Mouse (Mus musculus): Measurements from ENCODE around the gene Tjp1. TPM values are rescaled to one million over a fixed set of nuclear protein-coding genes. Genes with fewer than 3 reads are reported as not detected.
A peak's percentile ranks its signal among the peaks of the same experiment; 100 is the strongest.

The Tjp1 gene
- total RNA-seq, 2 experiments from 2014 or later = 97.0 to 117 TPM

- DNase-seq = no peak
Measured at GRCm38 (mm10) chr7:65431018-65431695, 96.4 kb downstream of the Tjp1 start.

GRCm38 (mm10) chr7:65430401-65430800 is 97.2 kb downstream of the Tjp1 start:
- no peak for DNase-seq

GRCm38 (mm10) chr7:65424519-65424918 is 103.1 kb downstream of the Tjp1 start:
- no peak for DNase-seq

GRCm38 (mm10) chr7:65422456-65422855 is 105.1 kb downstream of the Tjp1 start:
- DNase-seq = no peak

GRCm38 (mm10) chr7:65421451-65421850 is 106.1 kb downstream of the Tjp1 start:
- peak; percentile 60 for DNase-seq

- no peak for DNase-seq
Measured at GRCm38 (mm10) chr7:65419926-65420325, 107.7 kb downstream of the Tjp1 start.

- no peak for DNase-seq
Measured at GRCm38 (mm10) chr7:65419012-65419411, 108.6 kb downstream of the Tjp1 start.

- DNase-seq = peak; percentile 57
Measured at GRCm38 (mm10) chr7:65418366-65418911, 109.1 kb downstream of the Tjp1 start.

GRCm38 (mm10) chr7:65417231-65418100 is 110.1 kb downstream of the Tjp1 start:
- DNase-seq = peak; percentile 63

- no peak for DNase-seq
Measured at GRCm38 (mm10) chr7:65416506-65416905, 111.1 kb downstream of the Tjp1 start.

GRCm38 (mm10) chr7:65413946-65414945 is 113.3 kb downstream of the Tjp1 start:
- no peak for DNase-seq

- DNase-seq = peak; percentile 41
Measured at GRCm38 (mm10) chr7:65410668-65411067, 116.9 kb downstream of the Tjp1 start.

- no peak for DNase-seq
Measured at GRCm38 (mm10) chr7:65406427-65406826, 121.2 kb downstream of the Tjp1 start.

GRCm38 (mm10) chr7:65402516-65402915 is 125.1 kb downstream of the Tjp1 start:
- no peak for DNase-seq

- no peak for DNase-seq
Measured at GRCm38 (mm10) chr7:65401622-65402021, 126.0 kb downstream of the Tjp1 start.

GRCm38 (mm10) chr7:65395891-65396290 is 131.7 kb downstream of the Tjp1 start:
- DNase-seq = no peak

- no peak for DNase-seq
Measured at GRCm38 (mm10) chr7:65395166-65395565, 132.4 kb downstream of the Tjp1 start.

GRCm38 (mm10) chr7:65394672-65395071 is 132.9 kb downstream of the Tjp1 start:
- no peak for DNase-seq

- peak; percentile 27 for DNase-seq
Measured at GRCm38 (mm10) chr7:65393704-65394452, 133.7 kb downstream of the Tjp1 start.

- no peak for DNase-seq
Measured at GRCm38 (mm10) chr7:65392986-65393385, 134.6 kb downstream of the Tjp1 start.

GRCm38 (mm10) chr7:65389539-65389938 is 138.0 kb downstream of the Tjp1 start:
- no peak for DNase-seq
